ENCODE assay signal across 28 mouse cellular contexts in genomic region chr1:133611436-133611835, GRCm38 (mm10). TPM values are rescaled to one million over a fixed set of nuclear protein-coding genes. Genes with fewer than 3 reads are reported as not detected.
"Had no signal": no experiment of that assay in that cellular context is flagged by ENCODE, and none has a peak within 500 bp of the region (broad histone marks: within the 10 kb centered on the region; RNA-seq: fewer than 3 reads in every experiment).

No protein-coding gene starts in this region.

- ATAC-seq: forebrain, postnatal 0 days; hindbrain, postnatal 0 days; liver, embryonic 12.5 days had no signal

- H3K4me3 ChIP-seq: heart, embryonic 10.5 days; heart, embryonic 12.5 days; hindbrain, embryonic 13.5 days; hindbrain, embryonic 15.5 days; limb, embryonic 13.5 days; limb, embryonic 15.5 days; liver, embryonic 12.5 days had no signal

- H3K27ac ChIP-seq: heart, embryonic 10.5 days; hindbrain, embryonic 13.5 days; hindbrain, embryonic 15.5 days; hindbrain, postnatal 0 days; kidney, postnatal 0 days; limb, embryonic 13.5 days; limb, embryonic 15.5 days; liver, embryonic 12.5 days; liver, embryonic 14.5 days had no signal

- H3K4me2 ChIP-seq: heart, embryonic 12.5 days; hindbrain, embryonic 13.5 days; hindbrain, embryonic 15.5 days; limb, embryonic 13.5 days; limb, embryonic 15.5 days; liver, embryonic 12.5 days had no signal

- H3K4me1 ChIP-seq: heart, embryonic 10.5 days had no signal

- H3K9me3 ChIP-seq: heart, embryonic 10.5 days; heart, embryonic 12.5 days; hindbrain, embryonic 13.5 days; hindbrain, embryonic 15.5 days; limb, embryonic 13.5 days; limb, embryonic 15.5 days; liver, embryonic 12.5 days had no signal

- H3K9ac ChIP-seq: forebrain, postnatal 0 days; heart, embryonic 12.5 days; hindbrain, embryonic 13.5 days; hindbrain, embryonic 15.5 days; limb, embryonic 13.5 days; limb, embryonic 15.5 days; liver, embryonic 12.5 days; liver, embryonic 14.5 days had no signal

- H3K27me3 ChIP-seq: heart, embryonic 12.5 days; hindbrain, embryonic 13.5 days; hindbrain, embryonic 15.5 days; limb, embryonic 13.5 days; limb, embryonic 15.5 days; liver, embryonic 12.5 days had no signal

- DNase-seq: forebrain, postnatal 0 days; gastrocnemius, postnatal 14 days; gastrocnemius, postnatal 36 days; heart, adult 18-20 months; heart, postnatal 10 days; heart, postnatal 36 days; kidney, adult 18-20 months; kidney, postnatal 25 days; layer of hippocampus, adult 9-11 months; layer of hippocampus, postnatal 36 days; left cerebral cortex, postnatal 4 days had no signal

RNA-seq across cellular contexts. Expression of gene Zbed6, which starts 49.2 kb away (rescaled TPM):
- polyA plus RNA-seq: forebrain, postnatal 0 days; heart, embryonic 10.5 days; heart, embryonic 12.5 days; heart, embryonic 14.5 days; heart, embryonic 16.5 days; hindbrain, embryonic 11.5 days; hindbrain, embryonic 13.5 days; hindbrain, embryonic 15.5 days; intestine, embryonic 14.5 days; intestine, embryonic 16.5 days; kidney, postnatal 0 days; limb, embryonic 11.5 days; limb, embryonic 13.5 days; limb, embryonic 15.5 days; liver, embryonic 12.5 days; liver, embryonic 16.5 days had no signal
